24 mouse cellular contexts compared by ENCODE assay signal in the genomic region with DNA sequence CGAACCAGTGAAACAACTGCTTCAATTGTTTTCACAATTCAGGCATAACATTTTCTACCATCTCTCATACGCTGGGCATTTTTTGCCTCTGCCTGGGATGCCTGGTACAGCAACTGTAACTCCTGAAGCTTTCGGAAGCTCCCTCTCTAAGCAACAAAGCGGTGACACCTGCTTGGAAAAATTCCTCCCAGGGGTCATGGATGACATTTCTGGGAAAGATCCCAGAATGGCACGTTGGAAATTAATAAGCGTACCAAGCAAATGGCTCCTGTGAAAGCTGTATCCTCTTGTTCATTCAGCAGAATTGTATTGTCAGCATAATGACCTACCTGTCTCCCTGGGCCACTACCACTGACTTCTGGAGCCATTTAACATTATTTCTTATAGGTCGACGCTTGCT.
"Had no signal": no experiment of that assay in that cellular context is flagged by ENCODE, and none has a peak within 500 bp of the region (broad histone marks: within the 10 kb centered on the region; RNA-seq: fewer than 3 reads in every experiment).

No protein-coding gene starts in this region.

- H3K27me3 ChIP-seq: heart, embryonic 12.5 days; hindbrain, embryonic 12.5 days; kidney, embryonic 15.5 days; limb, embryonic 12.5 days; liver, embryonic 13.5 days had no signal

- DNase-seq: gastrocnemius, postnatal 14 days; gastrocnemius, postnatal 36 days; heart, adult 18-20 months; heart, postnatal 10 days; kidney, adult 11 months; kidney, adult 2 months; kidney, adult 9 months; kidney, postnatal 14 days; kidney, postnatal 36 days; layer of hippocampus, adult 9-11 months; layer of hippocampus, postnatal 36 days; liver; liver, embryonic 13.5 days had no signal

- H3K36me3 ChIP-seq: heart, embryonic 10.5 days; heart, embryonic 12.5 days; hindbrain, embryonic 12.5 days; kidney, embryonic 15.5 days; limb, embryonic 10.5 days; limb, embryonic 12.5 days; liver, embryonic 13.5 days had no signal

- ATAC-seq: hindbrain, embryonic 16.5 days; intestine, embryonic 16.5 days had no signal

- H3K4me1 ChIP-seq: heart, embryonic 10.5 days; hindbrain, embryonic 12.5 days; liver, embryonic 13.5 days had no signal

- H3K4me3 ChIP-seq: heart, embryonic 10.5 days; heart, embryonic 12.5 days; hindbrain, embryonic 12.5 days; kidney, embryonic 15.5 days; limb, embryonic 10.5 days; limb, embryonic 12.5 days; liver, embryonic 13.5 days had no signal

- H3K4me2 ChIP-seq: heart, embryonic 12.5 days; hindbrain, embryonic 12.5 days; hindbrain, embryonic 14.5 days; kidney, embryonic 15.5 days; limb, embryonic 12.5 days; liver, embryonic 11.5 days; liver, embryonic 13.5 days had no signal

- H3K27ac ChIP-seq: heart, embryonic 10.5 days; hindbrain, embryonic 12.5 days; hindbrain, embryonic 14.5 days; kidney, embryonic 15.5 days; kidney, postnatal 0 days; limb, embryonic 10.5 days; limb, embryonic 12.5 days; liver, embryonic 13.5 days had no signal

- H3K9me3 ChIP-seq: heart, embryonic 10.5 days; heart, embryonic 12.5 days; hindbrain, embryonic 12.5 days; kidney, embryonic 15.5 days; limb, embryonic 10.5 days; limb, embryonic 12.5 days; liver, embryonic 13.5 days had no signal

- H3K9ac ChIP-seq: heart, embryonic 12.5 days; hindbrain, embryonic 12.5 days; hindbrain, embryonic 14.5 days; kidney, embryonic 15.5 days; limb, embryonic 12.5 days; liver, embryonic 13.5 days had no signal
